Mouse (Mus musculus) erythroblast, embryonic 14.5 days (primary cell): ENCODE measurements around the gene Tdrd3.

Source experiments
- GATA1 ChIP-seq: IDR thresholded peaks from 2 replicates; pipeline ENCODE4 v1.6.1; 2012; ENCODE audit warnings: low read length, inconsistent platforms, mixed read lengths
- TAL1 ChIP-seq: IDR thresholded peaks from 3 replicates; pipeline ENCODE4 v1.6.1; 2012; ENCODE audit warnings: low read length, inconsistent platforms, mixed read lengths

DNA sequence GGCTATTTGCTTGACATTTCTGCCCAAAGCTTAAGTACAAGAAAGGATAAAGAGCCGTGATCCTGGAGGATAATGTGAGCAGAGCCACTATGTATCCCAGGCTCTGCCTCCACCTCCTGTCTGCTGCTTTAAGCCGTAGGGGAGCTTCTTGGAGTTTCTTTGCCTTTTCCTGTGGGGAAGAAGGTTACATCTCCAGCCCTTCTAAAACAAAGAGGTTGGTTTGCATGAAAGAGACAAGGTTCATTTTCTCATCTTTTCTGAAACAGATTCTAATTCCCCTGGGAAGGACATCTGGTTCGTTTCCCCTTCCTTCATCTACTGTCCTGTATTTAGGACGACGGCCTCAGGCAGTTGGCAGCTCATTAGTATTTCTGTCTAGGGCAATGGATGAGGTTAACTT is 19.8 kb upstream of the Tdrd3 start:
- TF ChIP-seq GATA1: no peak
- TF ChIP-seq TAL1: no peak
